Mouse (Mus musculus): ENCODE results near the gene Sowaha. TPM values are rescaled to one million over a fixed set of nuclear protein-coding genes. Genes with fewer than 3 reads are reported as not detected.

The Sowaha gene
- polyA plus RNA-seq, 1 experiment from 2014 or later: 0.17 TPM

DNA sequence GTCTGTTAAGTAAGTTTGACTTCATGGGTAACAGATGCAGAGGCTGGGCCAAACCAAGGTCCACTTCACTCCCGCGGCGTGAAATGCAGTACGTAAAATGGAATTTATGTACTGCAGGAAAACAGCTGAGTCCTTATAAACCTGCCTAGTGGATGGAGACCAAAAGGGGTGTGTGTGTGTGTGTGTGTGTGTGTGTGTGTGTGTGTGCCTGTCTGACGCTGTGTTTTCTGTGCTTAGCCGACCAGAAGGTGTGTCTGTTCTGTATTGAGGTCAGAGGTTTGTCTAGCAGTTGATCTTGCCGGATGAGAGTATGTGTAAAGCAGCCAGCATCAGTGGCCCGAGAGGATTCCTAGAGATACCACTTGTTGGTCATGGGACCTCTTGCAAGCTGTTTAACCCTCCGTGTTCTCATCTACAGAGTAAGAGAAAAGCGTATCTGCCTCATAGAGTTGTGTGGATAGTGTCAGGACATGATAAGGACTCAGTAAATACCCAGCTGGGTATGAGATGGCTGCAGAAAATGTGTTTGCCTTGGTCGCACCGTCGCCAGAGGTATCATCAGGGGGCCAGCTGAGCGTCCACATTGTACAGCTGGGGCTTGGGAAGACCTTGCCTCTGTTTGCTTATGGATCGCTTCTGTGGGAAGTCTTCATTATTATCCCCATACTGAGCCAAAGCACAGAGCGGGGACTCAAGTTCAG, 41.2 kb upstream of the Sowaha start:
- Histone ChIP-seq H3K27me3 (ENCODE audit: insufficient read depth, low read length) (no peaks in the 10 kb centered on the region), H3K9me3 (ENCODE audit: low read length) (no peaks in the 10 kb centered on the region), H3K9ac (replicated peaks; ENCODE audit: low read length) (no peak overlapping the region), H3K4me1 (ENCODE audit: insufficient read depth, low read length) (peaks cover 27% of the 10 kb centered on the region), H3K4me3 (ENCODE audit: low read length) (peak overlapping the region; percentile 75), H3K36me3 (ENCODE audit: insufficient read depth, low read length) (no peaks in the 10 kb centered on the region), H3K27ac (ENCODE audit: low read length) (no peak overlapping the region), H3K4me2 (replicated peaks; ENCODE audit: low read depth, low read length) (peak overlapping the region; percentile 67)
- WGBS: 50% methylated on average over 16 of the region's 16 CpGs
- no peak for ATAC-seq (ENCODE audit: low FRiP score, low TSS enrichment)

DNA sequence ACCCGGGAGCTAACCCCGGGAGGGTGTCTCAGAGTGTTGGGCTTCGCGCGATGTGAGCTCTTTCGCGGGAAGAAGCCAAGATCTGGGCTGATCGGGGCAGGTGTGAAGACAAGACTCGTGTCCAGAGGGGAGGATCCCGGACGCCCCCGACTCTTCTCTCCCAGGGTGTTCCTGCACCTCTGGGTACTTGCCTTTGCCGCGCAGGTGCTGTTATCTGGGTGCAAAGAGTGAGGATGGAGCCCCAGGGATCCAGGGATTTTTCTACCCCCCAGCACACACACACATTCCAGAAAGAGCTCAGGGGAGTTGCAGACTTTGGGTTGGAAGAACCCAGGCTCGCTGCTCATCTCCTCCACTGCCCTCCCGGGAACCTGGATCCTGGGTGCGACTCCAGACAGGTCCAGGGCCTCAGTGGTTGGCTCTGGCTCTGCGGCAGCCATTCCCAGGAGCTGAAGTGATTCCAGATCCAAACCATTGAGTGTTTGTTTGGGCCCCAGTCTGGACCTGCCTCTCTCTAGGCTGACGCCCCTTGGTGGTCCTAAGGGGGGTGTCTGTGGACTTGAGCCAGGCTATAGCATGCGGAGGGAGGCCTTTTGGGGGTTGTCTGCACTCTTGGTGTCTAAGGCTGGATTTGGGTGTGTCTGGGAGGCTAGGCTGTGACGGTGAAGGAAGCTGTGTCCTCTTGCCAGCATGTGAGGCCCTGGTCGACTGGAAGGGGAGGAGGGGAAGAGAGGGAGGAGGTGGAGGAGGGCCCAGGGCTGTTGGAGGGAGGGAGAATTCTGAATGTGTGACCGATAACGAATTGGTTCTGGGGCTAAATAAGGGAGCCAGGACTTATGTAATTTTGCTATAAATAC, 40.3 kb upstream of the Sowaha start:
- peak overlapping the region; percentile 34 for H3K27ac ChIP-seq (ENCODE audit: low read length)
- H3K9me3 ChIP-seq (ENCODE audit: low read length): no peaks in the 10 kb centered on the region
- H3K27me3 ChIP-seq (ENCODE audit: insufficient read depth, low read length): no peaks in the 10 kb centered on the region
- peak overlapping the region; percentile 67 for H3K4me2 ChIP-seq (replicated peaks; ENCODE audit: low read depth, low read length)
- ATAC-seq (ENCODE audit: low FRiP score, low TSS enrichment): peak; percentile 43
- H3K36me3 ChIP-seq (ENCODE audit: insufficient read depth, low read length): no peaks in the 10 kb centered on the region
- peaks cover 25% of the 10 kb centered on the region for H3K4me1 ChIP-seq (ENCODE audit: insufficient read depth, low read length)
- H3K9ac ChIP-seq (replicated peaks; ENCODE audit: low read length): peak overlapping the region; percentile 85
- peak overlapping the region; percentile 75 for H3K4me3 ChIP-seq (ENCODE audit: low read length)
- 2% methylated on average over 24 of the region's 24 CpGs for WGBS

DNA sequence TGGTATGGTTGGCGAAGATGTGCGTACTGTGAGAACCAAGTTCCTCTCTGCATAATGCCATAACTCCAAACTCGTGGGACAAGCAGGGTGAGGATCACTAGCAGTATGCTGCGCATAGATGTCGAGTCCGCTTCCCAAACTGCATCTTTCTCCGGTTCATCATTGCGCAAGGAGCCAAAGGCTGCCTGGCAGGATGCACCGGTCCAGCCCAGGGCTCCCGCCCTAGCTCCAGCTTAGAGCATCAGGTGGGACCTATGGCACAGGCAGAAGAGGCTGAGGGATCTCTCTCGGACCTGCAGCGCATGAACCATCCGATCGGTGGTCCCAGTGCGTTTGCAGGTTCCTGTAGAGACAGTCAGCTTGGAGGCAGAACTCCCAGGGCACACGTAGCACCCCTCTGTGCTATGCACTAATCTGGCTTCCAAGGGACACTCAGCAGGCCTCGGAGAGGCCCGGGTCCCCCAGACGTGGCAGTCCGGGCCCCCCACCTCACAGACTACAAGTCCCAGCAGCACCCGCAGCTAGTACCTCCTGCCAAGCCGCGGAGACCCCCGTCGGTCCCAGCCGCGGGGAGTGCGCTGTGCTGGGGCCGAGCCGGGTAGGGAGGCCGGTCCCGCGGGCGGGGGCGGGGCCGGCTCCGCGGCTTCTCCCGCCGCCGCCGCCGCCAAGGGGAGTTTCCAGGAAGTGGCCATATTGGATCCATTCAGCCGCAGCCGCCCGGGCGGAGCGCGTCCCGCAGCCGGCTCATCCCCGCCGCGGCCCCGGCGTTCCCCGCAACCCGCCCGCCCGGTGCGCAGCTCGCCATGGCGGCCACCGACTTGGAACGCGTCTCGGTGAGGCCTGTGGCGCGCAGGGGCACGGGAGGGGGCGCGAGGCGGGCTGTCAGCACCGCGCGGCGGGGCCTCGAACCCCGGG, 39.4 kb upstream of the Sowaha start, which contains the start of gene Sept8:
Gene Sept8 (plus strand): TSS at position 51 of the 915 bp plus-strand sequence.
- H3K9ac ChIP-seq (replicated peaks; ENCODE audit: low read length): peak within 1 kb of the TSS; percentile 85
- H3K36me3 ChIP-seq (ENCODE audit: insufficient read depth, low read length): no peaks in the 10 kb centered on the region
- peak within 1 kb of the TSS; percentile 34 for H3K27ac ChIP-seq (ENCODE audit: low read length)
- H3K4me2 ChIP-seq (replicated peaks; ENCODE audit: low read depth, low read length): peak within 1 kb of the TSS; percentile 67
- WGBS: 4% methylated on average over 77 of the region's 79 CpGs
- no peaks in the 10 kb centered on the region for H3K27me3 ChIP-seq (ENCODE audit: insufficient read depth, low read length)
- ATAC-seq (ENCODE audit: low FRiP score, low TSS enrichment): peak; percentile 82
- peak within 1 kb of the TSS; percentile 75 for H3K4me3 ChIP-seq (ENCODE audit: low read length)
- peaks cover 20% of the 10 kb centered on the region for H3K4me1 ChIP-seq (ENCODE audit: insufficient read depth, low read length)
- H3K9me3 ChIP-seq (ENCODE audit: low read length): no peaks in the 10 kb centered on the region

DNA sequence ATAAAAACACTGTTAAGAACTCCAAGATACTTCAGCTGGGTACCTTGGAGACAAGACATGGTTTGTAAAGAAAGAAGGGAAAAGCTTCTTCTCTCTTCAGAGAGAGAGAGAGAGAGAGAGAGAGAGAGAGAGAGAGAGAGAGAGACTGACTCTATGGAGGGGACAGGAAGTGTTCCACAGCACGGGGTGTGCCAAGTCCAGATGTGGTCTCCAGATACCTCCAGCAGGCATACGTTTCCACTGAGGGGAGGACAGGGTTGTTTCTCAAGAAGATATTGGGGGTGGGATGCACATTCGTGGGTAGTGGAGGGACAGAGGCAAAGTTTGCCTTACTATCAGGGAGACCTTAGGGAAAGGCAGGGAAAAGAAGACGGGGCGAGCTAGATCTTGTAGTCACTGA, 38.7 kb upstream of the Sowaha start:
- Histone ChIP-seq H3K4me2 (replicated peaks; ENCODE audit: low read depth, low read length) (peak overlapping the region; percentile 67; the same call in 1 of the 2 replicates), H3K9me3 (ENCODE audit: low read length) (no peaks in the 10 kb centered on the region), H3K4me3 (ENCODE audit: low read length) (peak overlapping the region; percentile 75; the same call in 1 of the 2 replicates), H3K27ac (ENCODE audit: low read length) (no peak overlapping the region), H3K36me3 (ENCODE audit: insufficient read depth, low read length) (no peaks in the 10 kb centered on the region), H3K4me1 (ENCODE audit: insufficient read depth, low read length) (peaks cover 20% of the 10 kb centered on the region), H3K9ac (replicated peaks; ENCODE audit: low read length) (peak overlapping the region; percentile 85), H3K27me3 (ENCODE audit: insufficient read depth, low read length) (no peaks in the 10 kb centered on the region)
- no peak for ATAC-seq (ENCODE audit: low FRiP score, low TSS enrichment)
- 51% methylated on average over 5 of the region's 5 CpGs for WGBS

DNA sequence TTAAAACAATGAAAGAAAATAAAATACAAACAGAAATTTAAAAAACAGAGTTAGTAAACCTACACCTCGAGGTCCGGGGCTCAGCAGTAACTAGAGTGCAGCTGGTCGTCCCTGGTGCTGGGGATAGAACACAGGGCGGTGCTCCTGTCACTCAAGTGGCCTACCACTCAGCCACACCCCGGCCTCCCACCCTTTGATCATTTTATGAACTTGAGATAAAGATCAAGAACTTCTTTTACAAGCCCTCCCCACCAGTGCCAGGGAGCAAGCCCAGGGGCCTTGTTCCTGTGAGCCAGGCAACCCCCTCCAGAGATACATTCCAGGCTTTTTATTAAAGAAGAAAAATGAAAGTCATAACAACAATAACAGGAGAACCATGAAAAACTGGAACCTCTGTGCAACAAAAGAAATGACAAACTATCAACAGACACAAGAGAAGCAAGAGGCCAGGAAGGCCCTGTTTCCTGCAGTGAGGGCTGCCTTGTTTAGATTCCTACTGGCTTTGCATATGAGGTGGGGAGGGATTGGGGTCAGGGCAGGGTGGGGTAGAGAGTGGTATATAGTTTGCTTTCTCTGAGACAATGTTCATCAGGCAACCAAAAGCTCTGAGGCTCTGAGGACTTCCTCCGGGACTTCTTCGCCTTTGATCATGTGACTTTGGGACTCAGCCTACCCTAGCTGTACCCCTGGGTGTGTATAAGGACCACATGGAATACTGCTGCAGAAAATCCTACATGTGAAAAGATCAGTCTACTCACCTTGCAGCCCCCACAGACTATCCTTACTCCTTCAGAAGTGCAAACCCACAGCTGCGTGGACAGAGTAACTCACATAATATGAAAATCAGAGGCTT, 36.9 kb upstream of the Sowaha start:
- 0 out of 2 replicates have a peak overlapping the region, but pooled peaks have one; percentile 2 for H3K9ac ChIP-seq (replicated peaks; ENCODE audit: low read length)
- no peaks in the 10 kb centered on the region for H3K36me3 ChIP-seq (ENCODE audit: insufficient read depth, low read length)
- H3K4me2 ChIP-seq (replicated peaks; ENCODE audit: low read depth, low read length): no peak overlapping the region
- H3K9me3 ChIP-seq (ENCODE audit: low read length): no peaks in the 10 kb centered on the region
- no peaks in the 10 kb centered on the region for H3K27me3 ChIP-seq (ENCODE audit: insufficient read depth, low read length)
- no peak for ATAC-seq (ENCODE audit: low FRiP score, low TSS enrichment)
- H3K4me3 ChIP-seq (ENCODE audit: low read length): no peak overlapping the region
- peaks cover 11% of the 10 kb centered on the region for H3K4me1 ChIP-seq (ENCODE audit: insufficient read depth, low read length)
- 39% methylated on average over 8 of the region's 8 CpGs for WGBS
- no peak overlapping the region for H3K27ac ChIP-seq (ENCODE audit: low read length)

DNA sequence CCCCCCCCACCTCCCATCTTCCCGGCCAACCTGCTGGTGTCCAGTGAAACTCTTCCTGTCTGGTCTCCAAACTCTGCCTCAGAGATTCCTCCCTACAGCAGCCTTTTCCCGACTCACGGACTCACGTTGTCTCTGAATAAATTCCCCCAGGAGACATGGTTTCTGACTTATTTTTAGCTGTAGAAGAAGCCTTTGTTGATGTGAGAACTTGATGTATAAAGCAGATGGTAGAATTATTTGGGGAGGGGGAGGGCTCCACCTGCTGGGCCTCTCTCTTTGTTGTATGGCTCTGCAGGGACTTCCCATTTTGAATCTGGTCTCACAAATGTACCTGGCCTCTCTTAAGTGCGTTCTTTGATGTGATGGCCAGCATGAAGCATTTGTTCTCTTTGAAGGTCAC, 30.3 kb upstream of the Sowaha start:
- Histone ChIP-seq H3K4me3 (ENCODE audit: low read length) (no peak overlapping the region), H3K9ac (replicated peaks; ENCODE audit: low read length) (no peak overlapping the region), H3K27ac (ENCODE audit: low read length) (no peak overlapping the region), H3K4me1 (ENCODE audit: insufficient read depth, low read length) (no peaks in the 10 kb centered on the region), H3K27me3 (ENCODE audit: insufficient read depth, low read length) (no peaks in the 10 kb centered on the region), H3K4me2 (replicated peaks; ENCODE audit: low read depth, low read length) (no peak overlapping the region), H3K9me3 (ENCODE audit: low read length) (no peaks in the 10 kb centered on the region), H3K36me3 (ENCODE audit: insufficient read depth, low read length) (no peaks in the 10 kb centered on the region)
- WGBS: 46% methylated on average over 5 of the region's 5 CpGs
- no peak for ATAC-seq (ENCODE audit: low FRiP score, low TSS enrichment)

DNA sequence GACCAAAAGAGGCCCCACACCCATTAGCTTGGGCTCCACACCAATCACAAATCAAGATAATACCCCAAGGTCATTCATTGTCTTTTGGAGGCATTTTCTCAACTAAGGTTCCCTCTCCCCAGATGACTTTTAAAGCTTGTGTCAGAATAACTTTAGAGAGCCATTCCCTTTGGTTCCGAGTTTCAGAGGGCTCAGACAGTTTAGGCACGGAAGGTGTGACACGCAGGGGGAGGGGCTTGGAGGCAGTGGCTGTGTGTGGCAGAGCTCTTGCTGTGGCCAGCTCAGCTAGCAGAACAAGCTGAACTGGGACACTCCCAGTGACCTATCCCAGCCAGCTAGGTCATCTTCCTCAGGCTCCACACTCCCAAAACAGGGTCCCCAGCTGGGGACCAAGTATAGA, 28.5 kb upstream of the Sowaha start:
- 63% methylated on average over 3 of the region's 3 CpGs for WGBS
- no peak overlapping the region for H3K9ac ChIP-seq (replicated peaks; ENCODE audit: low read length)

DNA sequence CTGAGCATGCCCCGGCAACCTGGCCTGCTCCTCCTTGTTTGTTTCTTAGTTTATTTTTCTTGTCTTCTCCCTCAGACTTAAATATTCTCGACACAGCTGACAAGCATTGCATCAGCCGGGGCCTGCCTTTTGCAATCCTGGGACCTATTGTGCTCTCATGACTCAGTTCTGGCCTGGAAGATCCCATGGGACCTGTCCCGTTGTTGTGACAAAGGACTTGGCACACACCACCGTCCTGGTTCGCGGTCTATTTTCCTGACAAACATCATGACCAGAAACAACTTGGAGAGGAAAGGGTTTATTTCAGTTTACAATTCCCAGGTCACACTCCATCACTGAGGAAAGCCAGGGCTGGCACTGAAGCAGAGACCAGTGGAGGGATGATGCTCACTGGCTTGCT, 28.1 kb upstream of the Sowaha start:
- Histone ChIP-seq H3K4me3 (ENCODE audit: low read length) (no peak overlapping the region), H3K9ac (replicated peaks; ENCODE audit: low read length) (no peak overlapping the region), H3K36me3 (ENCODE audit: insufficient read depth, low read length) (no peaks in the 10 kb centered on the region), H3K27me3 (ENCODE audit: insufficient read depth, low read length) (no peaks in the 10 kb centered on the region), H3K9me3 (ENCODE audit: low read length) (no peaks in the 10 kb centered on the region), H3K4me1 (ENCODE audit: insufficient read depth, low read length) (no peaks in the 10 kb centered on the region), H3K27ac (ENCODE audit: low read length) (no peak overlapping the region), H3K4me2 (replicated peaks; ENCODE audit: low read depth, low read length) (no peak overlapping the region)
- WGBS: 71% methylated on average over 7 of the region's 7 CpGs
- ATAC-seq (ENCODE audit: low FRiP score, low TSS enrichment): no peak

More for the DNA sequence above, 28.5 kb upstream of the Sowaha start:
- H3K4me2 ChIP-seq (replicated peaks; ENCODE audit: low read depth, low read length): no peak overlapping the region
- H3K4me3 ChIP-seq (ENCODE audit: low read length): no peak overlapping the region
- no peaks in the 10 kb centered on the region for H3K4me1 ChIP-seq (ENCODE audit: insufficient read depth, low read length)
- H3K27me3 ChIP-seq (ENCODE audit: insufficient read depth, low read length): no peaks in the 10 kb centered on the region
- ATAC-seq (ENCODE audit: low FRiP score, low TSS enrichment): no peak
- H3K9me3 ChIP-seq (ENCODE audit: low read length): no peaks in the 10 kb centered on the region
- no peaks in the 10 kb centered on the region for H3K36me3 ChIP-seq (ENCODE audit: insufficient read depth, low read length)
- no peak overlapping the region for H3K27ac ChIP-seq (ENCODE audit: low read length)
